Mouse (Mus musculus) testis, adult 2 months (tissue): ENCODE measurements around the gene Syngr1.

Experiments used
- CTCF ChIP-seq: fragments of 200-500 bp; IDR thresholded peaks from 2 replicates; pipeline ENCODE4 v1.5.1; 2012; ENCODE audit warnings: low read depth, mild to moderate bottlenecking, inconsistent platforms, low read length, moderate library complexity; ENCODE audit not compliant: control insufficient read depth, insufficient read depth, insufficient replicate concordance
- POLR2A ChIP-seq: fragments of 200-500 bp; IDR thresholded peaks from 2 replicates; pipeline ENCODE4 v1.6.1; 2012; ENCODE audit warnings: low read depth, mild to moderate bottlenecking, inconsistent platforms, low read length, moderate library complexity; ENCODE audit not compliant: control insufficient read depth

GRCm38 (mm10) chr15:80098809-80099208 lies 7.7 kb downstream of the Syngr1 start:
- TF ChIP-seq CTCF (no peak), POLR2A (no peak)
